Mouse (Mus musculus): Measurements from ENCODE around the gene Naaladl1.

DNA sequence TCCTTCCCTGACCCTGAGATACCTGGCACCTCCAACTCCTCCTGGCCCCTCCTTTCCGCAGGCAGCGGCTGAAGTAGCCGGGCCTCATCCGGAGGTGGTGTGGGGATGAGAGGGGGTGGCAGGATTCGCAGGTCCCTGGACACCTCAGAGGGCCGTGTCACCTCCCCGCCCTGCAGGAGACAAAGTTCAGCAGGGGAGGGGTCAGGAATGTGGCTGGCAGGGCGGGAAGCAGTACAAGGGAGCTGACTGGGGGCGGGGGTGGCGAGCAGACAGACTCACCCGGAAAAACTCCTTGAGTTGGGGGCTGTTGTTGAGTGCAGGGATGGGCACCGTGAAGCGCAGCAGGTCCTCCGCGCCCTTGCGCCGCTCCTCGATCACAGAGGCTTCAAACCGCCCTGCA is 16.2 kb downstream of the Naaladl1 start:
- TF ChIP-seq EP300 (IDR thresholded peaks at IDR 0.05; ENCODE audit: low read depth): no peak
- TF ChIP-seq CTCF (IDR thresholded peaks at IDR 0.05; ENCODE audit: low read depth): no peak

All from heart, postnatal 0 days (tissue).